Mouse (Mus musculus) megakaryocyte, embryonic 14.5 days (primary cell): ENCODE results near the gene Sept9.

Source experiments
- FLI1 ChIP-seq: IDR thresholded peaks from 2 replicates; pipeline ENCODE4 v1.6.1; 2012; ENCODE audit warnings: low read length, inconsistent platforms, mixed read lengths
- GATA1 ChIP-seq: IDR thresholded peaks from 3 replicates; pipeline ENCODE4 v1.6.1; 2012; ENCODE audit warnings: mixed read lengths, low read length, inconsistent platforms, borderline replicate concordance

GRCm38 (mm10) chr11:117269946-117270345 is 70.5 kb downstream of the Sept9 start:
- TF ChIP-seq GATA1 (no peak), FLI1 (no peak)
